In genomic region chr4:151376234-151376633, GRCm38 (mm10) we compare ENCODE assay signal across 24 mouse cellular contexts.
DNase-seq lines count a peak whose midpoint lies in the region; ATAC-seq and TF ChIP-seq lines count a peak whose summit lies in the region.
"Had no signal": no experiment of that assay in that cellular context is flagged by ENCODE, and none has a peak within 500 bp of the region (broad histone marks: within the 10 kb centered on the region; RNA-seq: fewer than 3 reads in every experiment).

No protein-coding gene starts in this region.

- no peaks in the 10 kb centered on the region for H3K9me3 ChIP-seq in hindbrain, embryonic 14.5 days (ENCODE audit: control insufficient read depth, low read length)
- no peaks in the 10 kb centered on the region for H3K9me3 ChIP-seq in hindbrain, postnatal 0 days (ENCODE audit: low read length)
- H3K9me3 ChIP-seq in forebrain, embryonic 14.5 days (replicated peaks; ENCODE audit: control insufficient read depth, low read length) = no peaks in the 10 kb centered on the region
- H3K9me3 ChIP-seq: embryonic facial prominence, embryonic 13.5 days; heart, embryonic 10.5 days; limb, embryonic 13.5 days; liver, embryonic 12.5 days; midbrain, embryonic 10.5 days had no signal

- H3K27ac ChIP-seq in hindbrain, embryonic 14.5 days = peak overlapping the region; percentile 54; the same call in 1 of the 2 replicates
- no peak overlapping the region for H3K27ac ChIP-seq in hindbrain, postnatal 0 days
- no peak overlapping the region for H3K27ac ChIP-seq in forebrain, embryonic 14.5 days (ENCODE audit: low read depth, low read length)
- H3K27ac ChIP-seq: embryonic facial prominence, embryonic 13.5 days; heart, embryonic 10.5 days; limb, embryonic 13.5 days; liver, embryonic 12.5 days; midbrain, embryonic 10.5 days had no signal

- no peak for TF ChIP-seq CTCF in hindbrain, postnatal 0 days (IDR thresholded peaks at IDR 0.05; ENCODE audit: low read depth)
- TF ChIP-seq CTCF in brain, embryonic 14.5 days (IDR thresholded peaks at IDR 0.05; ENCODE audit: borderline replicate concordance, extremely low read depth, insufficient read depth, insufficient read length) = no peak

- peaks cover 4% of the 10 kb centered on the region; the same call in 1 of the 2 replicates for H3K4me1 ChIP-seq in hindbrain, embryonic 14.5 days (replicated peaks; ENCODE audit: control insufficient read depth, insufficient read depth, low read length)
- H3K4me1 ChIP-seq in hindbrain, postnatal 0 days (ENCODE audit: insufficient read depth, low read length) = no peaks in the 10 kb centered on the region
- no peaks in the 10 kb centered on the region for H3K4me1 ChIP-seq in forebrain, embryonic 14.5 days (ENCODE audit: control insufficient read depth, insufficient read depth, low read length)
- H3K4me1 ChIP-seq: embryonic facial prominence, embryonic 13.5 days; heart, embryonic 10.5 days; limb, embryonic 13.5 days; liver, embryonic 12.5 days had no signal

- ATAC-seq in hindbrain, embryonic 14.5 days (ENCODE audit: low FRiP score) = no peak
- ATAC-seq in hindbrain, postnatal 0 days = no peak
- no peak for ATAC-seq in forebrain, embryonic 14.5 days
- no peak for ATAC-seq in activated CD4-positive, CD25-positive, alpha-beta regulatory T cell, adult 4 months
- ATAC-seq: intestine, embryonic 16.5 days; liver, embryonic 12.5 days; Patski had no signal

- no peak overlapping the region for H3K9ac ChIP-seq in hindbrain, embryonic 14.5 days
- H3K9ac ChIP-seq in hindbrain, postnatal 0 days (replicated peaks; ENCODE audit: low read length) = no peak overlapping the region
- no peak overlapping the region for H3K9ac ChIP-seq in forebrain, embryonic 14.5 days (ENCODE audit: low read length)
- H3K9ac ChIP-seq: embryonic facial prominence, embryonic 13.5 days; limb, embryonic 13.5 days; liver, embryonic 12.5 days had no signal

- H3K36me3 ChIP-seq in hindbrain, embryonic 14.5 days (replicated peaks; ENCODE audit: control insufficient read depth, insufficient read depth) = no peaks in the 10 kb centered on the region
- no peaks in the 10 kb centered on the region for H3K36me3 ChIP-seq in hindbrain, postnatal 0 days (ENCODE audit: insufficient read depth, low read length)
- H3K36me3 ChIP-seq in forebrain, embryonic 14.5 days (ENCODE audit: control insufficient read depth, insufficient read depth, low read length) = no peaks in the 10 kb centered on the region
- H3K36me3 ChIP-seq: embryonic facial prominence, embryonic 13.5 days; heart, embryonic 10.5 days; limb, embryonic 13.5 days; liver, embryonic 12.5 days; midbrain, embryonic 10.5 days had no signal

- TF ChIP-seq POLR2A in brain, embryonic 14.5 days (IDR thresholded peaks at IDR 0.05; ENCODE audit: borderline replicate concordance, extremely low read depth, insufficient read depth, insufficient read length, poor library complexity, severe bottlenecking) = no peak

- no peak overlapping the region for H3K4me3 ChIP-seq in hindbrain, embryonic 14.5 days (replicated peaks; ENCODE audit: low read length)
- no peak overlapping the region for H3K4me3 ChIP-seq in hindbrain, postnatal 0 days (ENCODE audit: low read length)
- no peak overlapping the region for H3K4me3 ChIP-seq in forebrain, embryonic 14.5 days (ENCODE audit: low read depth, low read length)
- H3K4me3 ChIP-seq: embryonic facial prominence, embryonic 13.5 days; erythroblast, embryonic 14.5 days; heart, embryonic 10.5 days; limb, embryonic 13.5 days; liver, embryonic 12.5 days; midbrain, embryonic 10.5 days had no signal

- H3K4me2 ChIP-seq in hindbrain, embryonic 14.5 days (replicated peaks) = 0 out of 2 replicates have a peak overlapping the region, but pooled peaks have one; percentile 0
- H3K4me2 ChIP-seq in hindbrain, postnatal 0 days (ENCODE audit: low read depth, low read length) = no peak overlapping the region
- no peak overlapping the region for H3K4me2 ChIP-seq in forebrain, embryonic 14.5 days (ENCODE audit: low read length)
- H3K4me2 ChIP-seq: embryonic facial prominence, embryonic 13.5 days; limb, embryonic 13.5 days; liver, embryonic 12.5 days had no signal

- no peak for DNase-seq in hindbrain, embryonic 14.5 days (ENCODE audit: low spot score)
- DNase-seq in hindbrain, postnatal 0 days (ENCODE audit: low spot score) = no peak
- DNase-seq in brain, embryonic 14.5 days (ENCODE audit: low read depth) = peak; percentile 60
- peak; percentile 35 for DNase-seq in forebrain, embryonic 14.5 days (ENCODE audit: low spot score)
- peak; percentile 53 for DNase-seq in retina, embryonic 14.5 days (ENCODE audit: low spot score)
- no peak for DNase-seq in frontal cortex, postnatal 25 days (ENCODE audit: low spot score in 2 of 2)
- DNase-seq: adrenal gland, adult 8-10 months; cerebellum, adult 2 months; cerebellum, postnatal 25 days; gastrocnemius, postnatal 10 days; heart, postnatal 4 days; kidney, adult 9 months; kidney, postnatal 14 days; lung, adult 18-20 months; lung, postnatal 10 days had no signal

- no peaks in the 10 kb centered on the region for H3K27me3 ChIP-seq in hindbrain, embryonic 14.5 days (ENCODE audit: control insufficient read depth, insufficient read depth, low read length)
- no peaks in the 10 kb centered on the region for H3K27me3 ChIP-seq in hindbrain, postnatal 0 days (ENCODE audit: insufficient read depth, low read length)
- no peaks in the 10 kb centered on the region for H3K27me3 ChIP-seq in forebrain, embryonic 14.5 days (replicated peaks; ENCODE audit: control insufficient read depth, insufficient read depth, low read length)
- H3K27me3 ChIP-seq: embryonic facial prominence, embryonic 13.5 days; liver, embryonic 12.5 days; Patski had no signal

- WGBS in hindbrain, embryonic 14.5 days = 55% methylated on average over 26 of the region's 26 CpGs
- 56% methylated on average over 26 of the region's 26 CpGs for WGBS in hindbrain, postnatal 0 days
- 21% methylated on average over 26 of the region's 26 CpGs for WGBS in forebrain, embryonic 14.5 days

Comparison
In these comparisons a context has a peak if more than half of its experiments do, and no peak if none do; other contexts are left out.
1. DNase-seq: peak in brain, embryonic 14.5 days (single experiment), forebrain, embryonic 14.5 days (single experiment) and retina, embryonic 14.5 days (single experiment); none in hindbrain, embryonic 14.5 days (single experiment), hindbrain, postnatal 0 days (single experiment) and frontal cortex, postnatal 25 days (0 of 2).